ENCODE assay signal across 24 mouse cellular contexts in genomic region chr14:89557334-89557733, GRCm38 (mm10).
DNase-seq lines count a peak whose midpoint lies in the region; ATAC-seq and TF ChIP-seq lines count a peak whose summit lies in the region.
"Had no signal": no experiment of that assay in that cellular context is flagged by ENCODE, and none has a peak within 500 bp of the region (broad histone marks: within the 10 kb centered on the region; RNA-seq: fewer than 3 reads in every experiment).

No protein-coding gene starts in this region.

- no peak for TF ChIP-seq POLR2A in limb, embryonic 14.5 days (IDR thresholded peaks at IDR 0.05; ENCODE audit: borderline replicate concordance, extremely low read depth, insufficient read depth, insufficient read length)

- H3K4me1 ChIP-seq in forebrain, embryonic 12.5 days, result no peaks in the 10 kb centered on the region
- no peaks in the 10 kb centered on the region for H3K4me1 ChIP-seq in forebrain, embryonic 14.5 days (ENCODE audit: control insufficient read depth, insufficient read depth, low read length)
- H3K4me1 ChIP-seq in limb, embryonic 14.5 days (ENCODE audit: control insufficient read depth, insufficient read depth, low read length), result peaks cover 4% of the 10 kb centered on the region; the same call in 1 of the 2 replicates
- H3K4me1 ChIP-seq in limb, embryonic 10.5 days, result no peaks in the 10 kb centered on the region
- H3K4me1 ChIP-seq: forebrain, embryonic 13.5 days; heart, embryonic 15.5 days; liver, embryonic 13.5 days had no signal

- H3K27ac ChIP-seq in forebrain, embryonic 12.5 days, result no peak overlapping the region
- H3K27ac ChIP-seq in forebrain, embryonic 14.5 days (ENCODE audit: low read depth, low read length), result no peak overlapping the region
- no peak overlapping the region for H3K27ac ChIP-seq in limb, embryonic 14.5 days (replicated peaks; ENCODE audit: low read depth, low read length)
- no peak overlapping the region for H3K27ac ChIP-seq in limb, embryonic 10.5 days
- H3K27ac ChIP-seq: forebrain, embryonic 13.5 days; heart, embryonic 15.5 days; limb, embryonic 13.5 days; liver, embryonic 13.5 days had no signal

- H3K4me3 ChIP-seq in forebrain, embryonic 12.5 days (replicated peaks), result no peak overlapping the region
- H3K4me3 ChIP-seq in forebrain, embryonic 14.5 days (ENCODE audit: low read depth, low read length), result no peak overlapping the region
- H3K4me3 ChIP-seq in limb, embryonic 14.5 days (replicated peaks; ENCODE audit: low read length), result no peak overlapping the region
- no peak overlapping the region for H3K4me3 ChIP-seq in limb, embryonic 10.5 days
- H3K4me3 ChIP-seq: forebrain, embryonic 13.5 days; heart, embryonic 15.5 days; limb, embryonic 13.5 days; liver, embryonic 13.5 days had no signal

- H3K36me3 ChIP-seq in forebrain, embryonic 12.5 days (replicated peaks), result no peaks in the 10 kb centered on the region
- no peaks in the 10 kb centered on the region for H3K36me3 ChIP-seq in forebrain, embryonic 14.5 days (ENCODE audit: control insufficient read depth, insufficient read depth, low read length)
- no peaks in the 10 kb centered on the region for H3K36me3 ChIP-seq in limb, embryonic 14.5 days (ENCODE audit: control insufficient read depth, insufficient read depth, low read length)
- H3K36me3 ChIP-seq in limb, embryonic 10.5 days, result no peaks in the 10 kb centered on the region
- H3K36me3 ChIP-seq: G1E; heart, embryonic 15.5 days; limb, embryonic 13.5 days; liver, embryonic 13.5 days had no signal

- no peaks in the 10 kb centered on the region for H3K9me3 ChIP-seq in forebrain, embryonic 12.5 days
- no peaks in the 10 kb centered on the region for H3K9me3 ChIP-seq in forebrain, embryonic 14.5 days (replicated peaks; ENCODE audit: control insufficient read depth, low read length)
- no peaks in the 10 kb centered on the region for H3K9me3 ChIP-seq in limb, embryonic 14.5 days (ENCODE audit: control insufficient read depth, low read length)
- no peaks in the 10 kb centered on the region for H3K9me3 ChIP-seq in limb, embryonic 10.5 days (replicated peaks)
- H3K9me3 ChIP-seq: forebrain, embryonic 13.5 days; heart, embryonic 15.5 days; limb, embryonic 13.5 days; liver, embryonic 13.5 days had no signal

- no peak overlapping the region for H3K4me2 ChIP-seq in forebrain, embryonic 12.5 days
- no peak overlapping the region for H3K4me2 ChIP-seq in forebrain, embryonic 14.5 days (ENCODE audit: low read length)
- H3K4me2 ChIP-seq in limb, embryonic 14.5 days (replicated peaks; ENCODE audit: low read depth, low read length, severe bottlenecking), result no peak overlapping the region
- H3K4me2 ChIP-seq: forebrain, embryonic 13.5 days; heart, embryonic 15.5 days; limb, embryonic 13.5 days; liver, embryonic 13.5 days had no signal

- H3K27me3 ChIP-seq in forebrain, embryonic 12.5 days, result no peaks in the 10 kb centered on the region
- H3K27me3 ChIP-seq in forebrain, embryonic 14.5 days (replicated peaks; ENCODE audit: control insufficient read depth, insufficient read depth, low read length), result no peaks in the 10 kb centered on the region
- H3K27me3 ChIP-seq in limb, embryonic 14.5 days (ENCODE audit: control insufficient read depth, insufficient read depth, low read length), result no peaks in the 10 kb centered on the region
- H3K27me3 ChIP-seq in limb, embryonic 10.5 days (ENCODE audit: low read depth, poor library complexity, severe bottlenecking), result no peaks in the 10 kb centered on the region
- H3K27me3 ChIP-seq: CH12.LX; forebrain, embryonic 13.5 days; heart, embryonic 15.5 days; limb, embryonic 13.5 days; liver, embryonic 13.5 days; Patski had no signal

- H3K9ac ChIP-seq in forebrain, embryonic 12.5 days, result no peak overlapping the region
- no peak overlapping the region for H3K9ac ChIP-seq in forebrain, embryonic 14.5 days (ENCODE audit: low read length)
- no peak overlapping the region for H3K9ac ChIP-seq in limb, embryonic 14.5 days (ENCODE audit: low read depth, low read length, severe bottlenecking)
- H3K9ac ChIP-seq: forebrain, embryonic 13.5 days; heart, embryonic 15.5 days; limb, embryonic 13.5 days; liver, embryonic 13.5 days had no signal

- no peak for DNase-seq in forebrain, embryonic 14.5 days (ENCODE audit: low spot score)
- peak; percentile 11 for DNase-seq in limb, embryonic 14.5 days (ENCODE audit: low spot score)
- DNase-seq in limb, embryonic 10.5 days (ENCODE audit: low spot score), result no peak
- DNase-seq in embryo, embryonic 11 days, result peak; percentile 15
- DNase-seq in retina, embryonic 14.5 days (ENCODE audit: low spot score), result peak; percentile 63
- no peak for DNase-seq in lung, postnatal 10 days
- DNase-seq: cerebellum, adult 11 months; cerebellum, adult 9-11 months; heart, postnatal 36 days; kidney, postnatal 10 days; liver, embryonic 13.5 days; lung, adult 2 months; right cerebral cortex, adult 18-20 months; right cerebral cortex, postnatal 4 days; thymus, postnatal 25 days had no signal

- 0 out of 2 replicates have a peak, but pooled peaks have one; percentile 36 for ATAC-seq in forebrain, embryonic 12.5 days (ENCODE audit: low FRiP score)
- ATAC-seq in forebrain, embryonic 14.5 days, result no peak
- ATAC-seq in limb, embryonic 14.5 days (ENCODE audit: low FRiP score, low read depth), result peak; percentile 64
- ATAC-seq: forebrain, embryonic 13.5 days; hindbrain, embryonic 16.5 days; intestine, embryonic 16.5 days; Patski had no signal

Comparison
In these comparisons a context has a peak if more than half of its experiments do, and no peak if none do; other contexts are left out.
1. DNase-seq: peak in limb, embryonic 14.5 days (single experiment), embryo, embryonic 11 days (single experiment) and retina, embryonic 14.5 days (single experiment); none in forebrain, embryonic 14.5 days (single experiment), limb, embryonic 10.5 days (single experiment) and lung, postnatal 10 days (single experiment).